Mouse (Mus musculus): ENCODE data around the gene Timp3. TPM values are rescaled to one million over a fixed set of nuclear protein-coding genes. Genes with fewer than 3 reads are reported as not detected.

Gene Timp3
- 126 TPM for polyA plus RNA-seq (2014; fragmentation: Illumina TruSeq; extraction: RNeasy Lipid Tissue Mini Kit (QIAGEN cat#74804); ENCODE audit: low read depth, low replicate concordance)

GRCm38 (mm10) chr10:86300293-86301116, at the start of gene Timp3:
Gene Timp3, plus strand, starts transcription at chr10:86300372.

Other genes with a start within 250 kb of the Timp3 start
- 0.16 TPM for gene Syn3, start 198.5 kb downstream of the Timp3 start, polyA plus RNA-seq (2014; fragmentation: Illumina TruSeq; extraction: RNeasy Lipid Tissue Mini Kit (QIAGEN cat#74804); ENCODE audit: low read depth, low replicate concordance)